Mouse (Mus musculus) CH12.LX (cell line): ENCODE measurements around the gene Coro7. TPM values are rescaled to one million over a fixed set of nuclear protein-coding genes. Genes with fewer than 3 reads are reported as not detected.
A peak's percentile ranks its signal among the peaks of the same experiment; 100 is the strongest.

Source experiments
- DNase-seq: peaks from one replicate; pipeline ENCODE4 v3.0.0-alpha.2; 2013; ENCODE audit errors: extremely low read depth
- H3K27ac ChIP-seq: 2 replicates; pipeline ENCODE4 v1.5.1; 2012; ENCODE audit warnings: low read depth, mild to moderate bottlenecking, control low read depth, moderate library complexity; ENCODE audit not compliant: insufficient read depth
- H3K27me3 ChIP-seq: replicated peaks from 2 replicates; pipeline ENCODE3; 2012; ENCODE audit warnings: inconsistent platforms
- H3K36me3 ChIP-seq, 2 experiments: replicated peaks in 1 of 2; 2 replicates each; pipeline versions ENCODE3 to v1.6.1; 2012; ENCODE audit warnings: inconsistent platforms in 1 of 2, low read length in 1 of 2, mild to moderate bottlenecking in 1 of 2, mixed read lengths in 1 of 2, moderate library complexity in 1 of 2; ENCODE audit not compliant: control insufficient read depth in 1 of 2, insufficient read depth in 1 of 2
- H3K4me1 ChIP-seq, 2 experiments: 2 replicates each; pipeline ENCODE4 v1.6.1; 2012; ENCODE audit warnings: inconsistent platforms in 1 of 2, moderate library complexity in 1 of 2; ENCODE audit not compliant: insufficient read depth in 2 of 2, control insufficient read depth in 1 of 2
- H3K4me2 ChIP-seq: 2 replicates; pipeline ENCODE4 v1.6.1; 2012; ENCODE audit warnings: low read depth, mild to moderate bottlenecking, control low read depth; ENCODE audit not compliant: poor library complexity, insufficient read depth, severe bottlenecking
- H3K4me3 ChIP-seq, 3 experiments: fragments of 150-350 bp in 1 of 3; sonication (generic) in 1 of 3; replicated peaks in 1 of 3; 2 replicates each; pipeline versions ENCODE3 to v1.5.1; 2011 to 2012; ENCODE audit warnings: low read depth in 2 of 3, low read length in 2 of 3, mild to moderate bottlenecking in 2 of 3, moderate library complexity in 2 of 3, control low read depth in 1 of 3, improper control_type of control experiment in 1 of 3, inconsistent platforms in 1 of 3, mixed read lengths in 1 of 3; ENCODE audit not compliant: poor library complexity in 1 of 3
- H3K79me2 ChIP-seq: replicated peaks from 2 replicates; pipeline ENCODE4 v1.6.1; 2012; ENCODE audit warnings: mild to moderate bottlenecking, moderate library complexity; ENCODE audit not compliant: control insufficient read depth, poor library complexity, insufficient read depth, severe bottlenecking; ENCODE audit errors: extremely low read depth
- H3K9ac ChIP-seq: 2 replicates; pipeline ENCODE4 v1.6.1; 2012; ENCODE audit warnings: low read depth, mild to moderate bottlenecking, control low read depth, moderate library complexity; ENCODE audit not compliant: insufficient read depth
- H3K9me3 ChIP-seq: replicated peaks from 2 replicates; pipeline ENCODE3; 2012; ENCODE audit warnings: low read length, inconsistent platforms, mixed read lengths
- BHLHE40 ChIP-seq: IDR thresholded peaks from 2 replicates; pipeline ENCODE4 v1.6.1; 2011; ENCODE audit warnings: mild to moderate bottlenecking, low read depth, low read length, improper control_type of control experiment
- E2F4 ChIP-seq: IDR thresholded peaks from 2 replicates; pipeline ENCODE4 v1.6.1; 2011; ENCODE audit warnings: low read depth, low read length, improper control_type of control experiment; ENCODE audit not compliant: insufficient replicate concordance
- ELF1 ChIP-seq: IDR thresholded peaks from 2 replicates; pipeline ENCODE4 v1.6.1; 2014; ENCODE audit warnings: low read depth, mild to moderate bottlenecking, inconsistent platforms, low read length, improper control_type of control experiment
- EP300 ChIP-seq: IDR thresholded peaks from 2 replicates; pipeline ENCODE4 v1.6.1; 2011; ENCODE audit warnings: low read length, improper control_type of control experiment
- ETS1 ChIP-seq: conservative IDR thresholded peaks from 2 replicates; pipeline ENCODE4 v1.6.1; 2012; ENCODE audit warnings: low read depth, mild to moderate bottlenecking, inconsistent platforms, low read length, improper control_type of control experiment, moderate library complexity
- IRF4 ChIP-seq: IDR thresholded peaks from 2 replicates; pipeline ENCODE4 v1.6.1; 2014; ENCODE audit warnings: low read depth, mild to moderate bottlenecking, inconsistent platforms, low read length, improper control_type of control experiment
- MAX ChIP-seq: IDR thresholded peaks from 2 replicates; pipeline ENCODE4 v1.6.1; 2011; ENCODE audit warnings: low read length, improper control_type of control experiment
- MAZ ChIP-seq: IDR thresholded peaks from 2 replicates; pipeline ENCODE4 v1.6.1; 2012; ENCODE audit warnings: low read depth, mild to moderate bottlenecking, inconsistent platforms, low read length, improper control_type of control experiment, moderate library complexity
- MEF2A ChIP-seq: IDR thresholded peaks from 2 replicates; pipeline ENCODE4 v1.6.1; 2014; ENCODE audit warnings: low read depth, mild to moderate bottlenecking, inconsistent platforms, low read length, improper control_type of control experiment, borderline replicate concordance
- PAX5 ChIP-seq: IDR thresholded peaks from 2 replicates; pipeline ENCODE4 v1.6.1; 2012; ENCODE audit warnings: low read length, inconsistent platforms, mixed read lengths
- POLR2A ChIP-seq: IDR thresholded peaks from 2 replicates; pipeline ENCODE4 v1.6.1; 2011; ENCODE audit warnings: low read depth, mild to moderate bottlenecking, improper control_type of control experiment, low read length
- UBTF ChIP-seq: IDR thresholded peaks from 2 replicates; pipeline ENCODE4 v1.6.1; 2012; ENCODE audit warnings: low read depth, mild to moderate bottlenecking, inconsistent platforms, low read length, improper control_type of control experiment, moderate library complexity
- ZC3H11A ChIP-seq: IDR thresholded peaks from 2 replicates; pipeline ENCODE4 v1.6.1; 2012; ENCODE audit warnings: low read depth, mild to moderate bottlenecking, inconsistent platforms, low read length, improper control_type of control experiment
- ZMIZ1 ChIP-seq: IDR thresholded peaks from 2 replicates; pipeline ENCODE4 v1.6.1; 2012; ENCODE audit warnings: low read depth, mild to moderate bottlenecking, inconsistent platforms, low read length, improper control_type of control experiment
- dilution Hi-C: fragments of 300-500 bp; cut with MboI; formaldehyde crosslinking; loops from 2 replicates; pipeline ENCODE4 v1.14.3; 2020; ENCODE audit warnings: low sequenced_read_pairs; ENCODE audit not compliant: extremely low pct_unique_long_range_greater_than_20kb, extremely low pct_ligation_motif_present
- in situ Hi-C: fragments of 300-500 bp; cut with MboI; formaldehyde crosslinking; loops from 3 replicates; pipeline ENCODE4 v1.14.3; 2019; ENCODE audit warnings: low sequenced_read_pairs, low pct_ligation_motif_present, low pct_unique_long_range_greater_than_20kb, mixed read lengths
- polyA plus RNA-seq: library from polyadenylated mRNA; unstranded; fragments of >175 nt; gene quantifications from 2 replicates; pipeline ENCODE4 v1.2.1, GENCODE M21; 2012; ENCODE audit warnings: low read depth; ENCODE audit not compliant: insufficient read length
- total RNA-seq, 2 experiments: library from RNA; depleted of rRNA; stranded (reverse); fragments of 300-350 nt in 1 of 2; fragments of >200 nt in 1 of 2; gene quantifications; 2 replicates each; pipeline ENCODE4 v1.2.3; 2012 to 2014

Coro7 gene
- total and polyA plus RNA-seq, 3 experiments = 5.7 to 40.2 (median 20.0) TPM

GRCm38 (mm10) chr16:4725266-4725665 is 45.7 kb upstream of the Coro7 start:
- Histone ChIP-seq H3K27ac (no peak overlapping the region), H3K9ac (no peak overlapping the region), H3K27me3 (no peaks in the 10 kb centered on the region), H3K36me3 (no peaks in the 10 kb centered on the region), H3K79me2 (peaks cover 33% of the 10 kb centered on the region), H3K4me1 (peaks cover 6 to 49% of the 10 kb centered on the region in 2 experiments), H3K9me3 (no peaks in the 10 kb centered on the region), H3K4me3 (no peak overlapping the region), H3K4me2 (no peak overlapping the region)
- no peak for DNase-seq
- in situ Hi-C loops = no loop called here
- TF ChIP-seq ZC3H11A (no peak), POLR2A (no peak), MAZ (no peak), ETS1 (no peak), BHLHE40 (no peak), IRF4 (no peak), ELF1 (no peak)
- dilution Hi-C loops = no loop called here

GRCm38 (mm10) chr16:4722915-4723209 is 43.3 kb upstream of the Coro7 start:
- Histone ChIP-seq H3K4me3 (peak overlapping the region in 1 of 3 experiments; percentile 31), H3K27ac (peak overlapping the region; percentile 84; the same call in 1 of the 2 replicates), H3K4me2 (peak overlapping the region; percentile 99; the same call in 1 of the 2 replicates), H3K9ac (peak overlapping the region; percentile 83; the same call in 1 of the 2 replicates), H3K27me3 (no peaks in the 10 kb centered on the region), H3K4me1 (peaks cover 6 to 29% of the 10 kb centered on the region in 2 experiments), H3K36me3 (no peaks in the 10 kb centered on the region), H3K9me3 (peaks cover 7% of the 10 kb centered on the region), H3K79me2 (peaks cover 12% of the 10 kb centered on the region)
- dilution Hi-C loops (no loop called here), in situ Hi-C loops (no loop called here)
- TF ChIP-seq UBTF (no peak), EP300 (peak; percentile 2; the same call in 1 of the 2 replicates), MAX (0 out of 2 replicates have a peak, but pooled peaks have one; percentile 5), MEF2A (0 out of 2 replicates have a peak, but pooled peaks have one; percentile 5), PAX5 (no peak), ZMIZ1 (peak; percentile 51; the same call in 1 of the 2 replicates), E2F4 (no peak)
- peak; percentile 28 for DNase-seq
